Mouse (Mus musculus) C2C12 (cell line): ENCODE results near the gene Senp7. TPM values are rescaled to one million over a fixed set of nuclear protein-coding genes. Genes with fewer than 3 reads are reported as not detected.

Experiments
- H3K27me3 ChIP-seq: one replicate; pipeline ENCODE4 v1.6.1; 2011; ENCODE audit not compliant: control insufficient read depth, insufficient read depth, insufficient read length
- H3K36me3 ChIP-seq: one replicate; pipeline ENCODE4 v1.6.1; 2011; ENCODE audit not compliant: control insufficient read depth, insufficient read depth
- H3K4me3 ChIP-seq: one replicate; pipeline ENCODE4 v1.5.1; 2011; ENCODE audit warnings: mild to moderate bottlenecking, control low read depth; ENCODE audit not compliant: poor library complexity, insufficient read depth, severe bottlenecking
- H3K79me2 ChIP-seq: one replicate; pipeline ENCODE4 v1.6.1; 2011; ENCODE audit not compliant: control insufficient read depth, insufficient read depth
- H3K79me3 ChIP-seq: one replicate; pipeline ENCODE4 v1.6.1; 2011; ENCODE audit warnings: low read depth, control low read depth
- H3ac ChIP-seq: one replicate; pipeline ENCODE3; 2011; ENCODE audit warnings: low read depth; ENCODE audit not compliant: control insufficient read depth, insufficient read length
- CEBPB ChIP-seq: IDR thresholded peaks from one replicate; pipeline ENCODE4 v1.6.1; 2011; ENCODE audit warnings: low read depth, mild to moderate bottlenecking, control low read depth, moderate library complexity
- CTCF ChIP-seq: IDR thresholded peaks from one replicate; pipeline ENCODE4 v1.5.1; 2011; ENCODE audit not compliant: control insufficient read depth, insufficient read depth, insufficient read length
- FOSL1 ChIP-seq: IDR thresholded peaks from one replicate; pipeline ENCODE4 v1.8.0; 2011; ENCODE audit warnings: mild to moderate bottlenecking, low read length; ENCODE audit not compliant: poor library complexity, insufficient read depth, severe bottlenecking
- MAX ChIP-seq: IDR thresholded peaks from one replicate; pipeline ENCODE4 v1.6.1; 2011; ENCODE audit warnings: mild to moderate bottlenecking, control low read depth
- MYOD1 ChIP-seq: IDR thresholded peaks from one replicate; pipeline ENCODE4 v1.6.1; 2011; ENCODE audit warnings: low read depth; ENCODE audit not compliant: control insufficient read depth, insufficient read length
- MYOG ChIP-seq: IDR thresholded peaks from one replicate; pipeline ENCODE4 v1.6.1; 2011; ENCODE audit not compliant: control insufficient read depth, insufficient read length; ENCODE audit errors: extremely low read depth
- USF1 ChIP-seq: IDR thresholded peaks from one replicate; pipeline ENCODE4 v1.6.1; 2011; ENCODE audit warnings: low read depth, mild to moderate bottlenecking, control low read depth, moderate library complexity
- polyA plus RNA-seq: library from polyadenylated mRNA; unstranded; fragments of >200 nt; fragmentation: generic; extraction: Trizol; gene quantifications from one replicate; pipeline ENCODE4 v1.2.1, GENCODE M21; 2012; ENCODE audit warnings: missing spikeins

Gene Senp7
- polyA plus RNA-seq, 1 experiment: 3.4 TPM

- H3K79me3 ChIP-seq: no peaks in the 10 kb centered on the region
- no peak overlapping the region for H3ac ChIP-seq
- TF ChIP-seq MAX: no peak
- no peak for TF ChIP-seq MYOD1
- no peak for TF ChIP-seq MYOG
- TF ChIP-seq FOSL1: no peak
- TF ChIP-seq USF1: no peak
- no peak for TF ChIP-seq CEBPB
- TF ChIP-seq CTCF: no peak
Observed at GRCm38 (mm10) chr16:56139921-56140320, 91.8 kb downstream of the Senp7 start.

DNA sequence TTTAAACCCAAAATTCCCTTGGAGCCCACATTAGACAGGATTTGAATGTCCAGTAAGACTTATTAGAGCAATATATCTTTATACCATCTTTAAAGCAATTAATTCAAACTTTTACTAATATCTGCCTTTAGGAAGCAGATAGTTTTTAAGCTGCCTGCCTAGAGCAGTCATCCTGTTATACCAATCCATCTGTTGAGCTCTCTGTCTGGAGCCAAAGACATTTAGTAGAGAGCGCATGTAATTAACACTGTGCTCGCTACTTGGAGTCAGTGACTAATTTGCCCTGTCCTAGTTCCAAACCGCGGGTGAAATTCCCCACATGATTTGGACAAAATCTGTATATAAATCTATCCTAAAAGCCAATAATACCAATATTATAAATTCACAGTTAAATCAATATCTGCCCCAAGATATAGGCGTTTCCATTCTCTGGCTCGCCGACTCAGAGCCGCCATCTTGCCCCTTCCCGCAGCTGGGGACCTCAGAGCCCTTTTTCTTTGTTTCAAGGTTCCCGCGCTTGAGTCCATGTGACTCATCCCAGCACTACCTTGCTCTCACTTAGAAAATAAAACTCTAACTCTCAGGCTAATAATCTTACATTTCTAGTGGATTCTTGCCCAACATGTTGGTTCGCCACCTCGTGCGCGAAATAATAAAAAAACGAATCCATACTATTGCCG is 96.9 kb downstream of the Senp7 start:
- no peak for TF ChIP-seq FOSL1
- no peak for TF ChIP-seq MYOG
- no peak for TF ChIP-seq CEBPB
- TF ChIP-seq MAX: no peak
- no peak for TF ChIP-seq CTCF
- no peak for TF ChIP-seq MYOD1
- no peak for TF ChIP-seq USF1
- no peaks in the 10 kb centered on the region for H3K79me3 ChIP-seq
- H3ac ChIP-seq: no peak overlapping the region
- no peak overlapping the region for H3K4me3 ChIP-seq
- no peaks in the 10 kb centered on the region for H3K27me3 ChIP-seq
- H3K36me3 ChIP-seq: no peaks in the 10 kb centered on the region
- H3K79me2 ChIP-seq: no peaks in the 10 kb centered on the region

More at GRCm38 (mm10) chr16:56139921-56140320, 91.8 kb downstream of the Senp7 start:
- no peaks in the 10 kb centered on the region for H3K79me2 ChIP-seq
- H3K4me3 ChIP-seq: no peak overlapping the region
- no peaks in the 10 kb centered on the region for H3K36me3 ChIP-seq
- no peaks in the 10 kb centered on the region for H3K27me3 ChIP-seq

GRCm38 (mm10) chr16:56147679-56148078 is 99.5 kb downstream of the Senp7 start:
- no peaks in the 10 kb centered on the region for H3K27me3 ChIP-seq
- no peaks in the 10 kb centered on the region for H3K79me3 ChIP-seq
- TF ChIP-seq FOSL1: no peak
- TF ChIP-seq MYOG: no peak
- no peak for TF ChIP-seq MYOD1
- no peak for TF ChIP-seq CTCF
- TF ChIP-seq USF1: no peak
- TF ChIP-seq MAX: no peak
- no peak for TF ChIP-seq CEBPB

DNA sequence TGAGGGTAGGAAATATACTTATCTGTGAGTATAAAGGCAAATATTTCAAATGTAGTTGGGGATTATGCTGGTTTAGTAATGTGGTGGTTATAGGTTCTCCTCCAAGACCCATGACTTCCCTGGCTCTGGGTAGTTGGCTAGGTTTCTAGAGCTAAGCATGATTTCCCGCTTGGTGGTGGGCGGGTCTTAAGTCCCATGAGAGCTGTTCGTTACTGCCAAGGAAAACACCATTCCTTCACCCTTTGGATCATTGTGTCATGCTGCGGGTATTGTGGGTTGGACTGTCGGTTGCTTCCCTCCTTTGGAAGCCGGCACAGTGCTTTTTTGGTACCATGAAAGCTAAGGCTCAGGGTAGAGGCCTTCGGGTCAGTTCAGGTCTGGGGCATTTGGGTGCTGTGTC is 115.3 kb downstream of the Senp7 start:
- Histone ChIP-seq H3K27me3 (no peaks in the 10 kb centered on the region), H3K4me3 (no peak overlapping the region), H3K79me3 (no peaks in the 10 kb centered on the region), H3K36me3 (no peaks in the 10 kb centered on the region), H3ac (no peak overlapping the region), H3K79me2 (no peaks in the 10 kb centered on the region)
- TF ChIP-seq CTCF: no peak
- TF ChIP-seq USF1: no peak
- TF ChIP-seq MYOG: no peak
- TF ChIP-seq MYOD1: no peak
- no peak for TF ChIP-seq FOSL1
- no peak for TF ChIP-seq CEBPB
- TF ChIP-seq MAX: no peak

More at GRCm38 (mm10) chr16:56147679-56148078, 99.5 kb downstream of the Senp7 start:
- Histone ChIP-seq H3K4me3 (no peak overlapping the region), H3K36me3 (no peaks in the 10 kb centered on the region), H3ac (no peak overlapping the region), H3K79me2 (no peaks in the 10 kb centered on the region)

GRCm38 (mm10) chr16:56170247-56170646 is 122.1 kb downstream of the Senp7 start:
- peaks cover 7% of the 10 kb centered on the region for H3K36me3 ChIP-seq
- TF ChIP-seq MAX: no peak
- H3K4me3 ChIP-seq: no peak overlapping the region

GRCm38 (mm10) chr16:56175867-56176581 is 127.9 kb downstream of the Senp7 start:
- Histone ChIP-seq H3K4me3 (no peak overlapping the region), H3K27me3 (no peaks in the 10 kb centered on the region), H3K36me3 (peaks cover 7% of the 10 kb centered on the region), H3ac (no peak overlapping the region), H3K79me2 (no peaks in the 10 kb centered on the region), H3K79me3 (no peaks in the 10 kb centered on the region)
- TF ChIP-seq CEBPB (no peak), MAX (no peak), FOSL1 (no peak)

More at GRCm38 (mm10) chr16:56170247-56170646, 122.1 kb downstream of the Senp7 start:
- Histone ChIP-seq H3K79me2 (no peaks in the 10 kb centered on the region), H3K79me3 (no peaks in the 10 kb centered on the region), H3K27me3 (no peaks in the 10 kb centered on the region), H3ac (no peak overlapping the region)
